Mouse (Mus musculus): ENCODE measurements around the gene Slk. TPM values are rescaled to one million over a fixed set of nuclear protein-coding genes. Genes with fewer than 3 reads are reported as not detected.

The Slk gene
- polyA plus RNA-seq (2014; fragmentation: Illumina TruSeq; extraction: RNeasy Lipid Tissue Mini Kit (QIAGEN cat#74804); ENCODE audit: low read depth, low replicate concordance) = 88.3 TPM

DNA sequence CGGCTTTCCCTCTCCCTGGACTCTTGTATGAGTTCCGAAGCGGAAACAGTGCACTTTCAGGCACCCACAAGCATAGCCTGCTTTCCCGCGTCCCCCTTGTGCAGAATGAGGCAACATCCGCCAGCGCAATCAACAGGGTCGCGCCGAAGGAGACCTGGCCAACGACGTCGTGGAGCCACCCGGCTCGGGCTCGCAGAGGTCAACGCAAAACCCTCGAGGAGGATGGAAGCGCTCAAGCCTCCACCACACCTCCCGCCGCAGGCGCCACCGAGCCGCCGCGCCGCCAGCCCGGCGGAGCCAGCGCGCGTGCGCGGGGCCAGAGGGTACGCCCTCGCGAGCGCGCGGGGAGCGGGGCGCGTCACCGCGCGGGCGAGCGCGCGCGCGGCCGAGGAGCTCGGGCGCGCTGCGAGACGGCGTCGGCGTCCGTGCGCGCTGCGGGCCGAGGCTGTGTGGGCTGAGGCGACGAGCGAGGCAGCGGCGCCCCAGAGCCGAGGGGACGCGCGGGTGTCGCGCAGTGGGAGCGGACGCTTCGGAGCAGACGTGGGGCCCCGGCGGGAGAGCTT is at the start of gene Slk:
Gene Slk, plus strand, starts transcription at position 454 of the 563 bp plus-strand sequence.

GRCm38 (mm10) chr19:47537300-47537792 is 42.1 kb upstream of the Slk start, which contains the start of gene Stn1:
TSS of gene Stn1 (minus strand) at chr19:47537507.

DNA sequence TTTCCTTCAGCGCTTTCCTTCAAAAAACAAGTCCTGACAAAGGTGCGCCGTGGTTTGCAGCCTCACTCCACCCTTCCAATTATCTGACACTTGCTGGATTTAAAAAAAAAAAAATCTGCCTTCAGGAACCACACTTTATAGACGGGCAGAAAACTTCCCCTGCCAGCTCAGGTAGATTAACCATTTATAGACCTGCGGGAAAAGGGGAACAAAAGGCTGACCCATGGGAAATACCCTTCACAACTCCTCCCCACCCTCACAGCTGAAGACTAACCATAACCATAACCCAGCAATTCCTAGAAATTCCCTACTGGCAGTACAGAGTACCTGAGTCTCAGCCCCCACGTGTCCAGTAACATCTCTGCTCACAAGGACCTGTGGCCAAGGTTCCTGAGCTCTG is 112.5 kb downstream of the Slk start, which contains the start of gene Col17a1:
Gene Col17a1, minus strand, starts transcription at position 101 of the 400 bp plus-strand sequence.

Other genes with a start within 250 kb of the Slk start
- gene Sh3pxd2a, start 115.3 kb upstream of the Slk start, polyA plus RNA-seq (2014; fragmentation: Illumina TruSeq; extraction: RNeasy Lipid Tissue Mini Kit (QIAGEN cat#74804); ENCODE audit: low read depth, low replicate concordance) = 12.7 TPM
- 8.8 TPM for gene Stn1, start 42.2 kb upstream of the Slk start, polyA plus RNA-seq (2014; fragmentation: Illumina TruSeq; extraction: RNeasy Lipid Tissue Mini Kit (QIAGEN cat#74804); ENCODE audit: low read depth, low replicate concordance)
- not detected for gene Col17a1, start 112.4 kb downstream of the Slk start, polyA plus RNA-seq (2014; fragmentation: Illumina TruSeq; extraction: RNeasy Lipid Tissue Mini Kit (QIAGEN cat#74804); ENCODE audit: low read depth, low replicate concordance)
- 399 TPM for gene Sfr1, start 152.0 kb downstream of the Slk start, polyA plus RNA-seq (2014; fragmentation: Illumina TruSeq; extraction: RNeasy Lipid Tissue Mini Kit (QIAGEN cat#74804); ENCODE audit: low read depth, low replicate concordance)